Mouse (Mus musculus): Measurements from ENCODE around the gene Mrps21. TPM values are rescaled to one million over a fixed set of nuclear protein-coding genes. Genes with fewer than 3 reads are reported as not detected.

Gene Mrps21
- polyA plus RNA-seq (2012; rRNA removed; ENCODE audit: low replicate concordance): 7.6 and 19.4 TPM in 2 replicates

DNA sequence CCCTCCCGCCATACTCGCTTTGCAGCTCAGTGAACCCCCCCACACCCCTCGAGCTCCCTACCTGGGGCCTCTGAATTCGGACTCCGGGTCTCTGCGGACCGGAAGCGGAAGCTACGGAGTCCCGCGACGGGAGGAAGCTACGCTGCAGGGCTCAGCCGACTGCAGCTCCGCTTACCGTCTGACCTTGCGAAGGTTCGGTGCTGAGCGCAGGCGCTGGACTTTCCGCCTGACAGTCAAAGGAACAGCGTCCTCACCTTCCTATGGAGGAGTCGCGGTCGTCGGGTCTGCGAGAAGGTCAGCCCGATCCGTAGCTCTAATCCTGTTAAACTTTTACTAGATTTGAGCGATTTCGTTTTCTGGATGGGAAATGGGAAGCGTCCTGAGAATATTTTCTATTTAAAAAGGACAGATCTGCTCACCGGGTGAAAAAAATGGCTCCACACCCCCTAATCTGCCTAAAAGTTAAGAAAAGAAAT, at the start of gene Mrps21:
Mrps21 (minus strand) TSS at position 128 of the 476 bp plus-strand sequence.

DNA sequence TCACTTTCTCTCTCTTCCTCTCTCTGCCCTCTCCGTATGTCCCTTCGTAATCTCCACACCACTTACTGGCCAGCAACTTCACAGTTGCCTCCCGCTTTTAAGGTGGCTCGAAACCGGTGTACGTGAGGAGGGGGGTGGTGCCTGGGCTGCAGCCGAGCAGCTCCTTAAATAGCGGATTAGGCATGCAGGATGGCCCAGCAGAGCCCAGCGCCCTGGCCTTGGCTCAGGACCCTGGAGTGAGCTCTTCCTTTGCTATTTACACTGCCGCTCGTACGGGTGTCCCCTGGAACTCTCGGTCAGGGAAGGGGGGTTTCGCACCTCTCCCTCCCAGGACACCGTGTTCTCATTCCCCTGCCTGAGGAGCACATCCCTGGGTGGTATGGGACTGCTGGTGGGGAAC, 33.2 kb upstream of the Mrps21 start, which contains the start of gene Car14:
Car14 (minus strand) TSS at position 124 of the 400 bp plus-strand sequence.

DNA sequence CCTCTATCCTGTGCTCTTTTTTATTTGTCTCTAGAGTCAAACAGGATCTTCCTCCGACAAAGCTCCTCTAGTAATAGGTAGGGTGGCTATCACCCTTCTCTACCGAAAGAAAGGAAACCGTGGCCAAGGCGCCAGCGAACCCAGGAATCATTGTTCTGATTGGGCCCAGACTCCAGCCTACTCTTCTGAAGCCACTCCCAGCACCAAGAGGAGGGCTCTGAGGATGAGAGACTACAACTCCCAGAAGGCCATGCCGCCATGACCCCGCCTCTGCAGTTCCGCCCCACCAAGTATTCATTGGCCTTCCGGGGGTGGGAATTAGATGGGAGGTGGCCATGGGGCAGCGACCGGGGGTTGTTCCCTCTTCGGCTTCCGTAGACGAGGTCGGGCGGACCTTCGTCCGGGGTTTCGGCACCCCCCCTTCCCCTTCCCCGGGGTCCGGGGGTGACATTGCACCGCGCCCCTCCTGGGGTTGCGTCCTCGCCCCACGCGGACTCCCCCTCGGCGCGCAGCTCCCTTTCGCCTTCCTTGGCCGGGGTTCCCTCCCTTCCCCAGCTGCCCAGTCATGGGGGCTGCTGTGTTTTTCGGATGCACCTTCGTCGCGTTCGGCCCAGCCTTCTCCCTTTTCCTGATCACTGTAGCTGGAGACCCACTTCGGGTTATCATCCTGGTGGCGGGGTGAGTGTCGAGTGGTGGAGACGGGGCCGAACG, 22.4 kb upstream of the Mrps21 start, which contains the start of gene Aph1a:
Aph1a (plus strand) TSS at position 364 of the 711 bp plus-strand sequence.

DNA sequence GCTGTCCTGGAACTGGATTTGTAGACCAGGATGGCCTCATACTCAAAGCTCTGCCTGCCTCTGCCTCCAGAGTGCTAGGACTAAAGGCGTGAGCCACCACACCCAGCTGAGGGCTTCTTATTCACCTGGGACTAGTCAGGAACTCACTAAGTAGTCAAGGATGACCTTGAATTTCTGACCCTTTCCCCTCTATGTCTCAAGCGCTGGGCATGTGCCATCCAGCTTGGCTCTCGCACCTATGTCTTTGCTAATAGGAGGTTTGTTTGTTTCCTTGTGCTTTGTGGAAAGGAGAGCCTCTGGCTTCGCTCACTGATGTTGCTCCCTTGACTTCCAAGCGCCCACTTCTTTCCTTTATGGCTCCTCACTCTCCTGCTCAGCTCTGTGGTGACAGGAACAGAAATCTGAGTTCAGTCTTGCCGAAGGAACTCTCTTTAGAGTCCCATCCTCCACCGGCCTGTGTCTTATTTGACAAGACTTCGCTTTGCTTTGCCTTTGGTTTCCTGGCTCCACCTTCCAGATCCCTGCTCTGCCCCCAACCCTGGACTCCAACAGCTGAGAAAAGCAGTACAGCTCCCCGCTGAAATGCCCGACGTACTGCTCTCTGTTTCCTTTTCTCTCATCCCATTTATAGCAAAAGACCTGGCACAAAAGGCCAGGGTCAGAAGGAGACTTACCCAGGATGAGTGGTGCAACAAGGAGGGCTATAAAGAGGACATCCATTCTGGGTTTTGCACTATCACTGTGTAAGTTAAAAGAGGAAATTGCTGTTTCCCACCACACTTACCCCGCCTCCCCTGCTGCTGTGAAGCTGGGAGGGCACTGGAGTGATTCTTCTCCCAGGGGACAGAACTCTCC, 20.1 kb upstream of the Mrps21 start, which contains the start of gene BC028528:
BC028528 (minus strand) TSS at position 795 of the 855 bp plus-strand sequence.

GRCm38 (mm10) chr3:95881979-95882815, 10.9 kb upstream of the Mrps21 start, which contains the start of gene Ciart:
Gene Ciart (minus strand): TSS chr3:95882251.

GRCm38 (mm10) chr3:95855502-95856089, 15.7 kb downstream of the Mrps21 start, which contains the start of gene Prpf3:
Gene Prpf3 (minus strand): TSS chr3:95855885.

GRCm38 (mm10) chr3:95818571-95819288, 52.6 kb downstream of the Mrps21 start, which contains the start of gene Rprd2:
Gene Rprd2 (minus strand): TSS chr3:95818863.

Other genes starting within 250 kb of the Mrps21 start
- 6.8 and 10.2 TPM in 2 replicates for gene Ensa, start 246.5 kb downstream of the Mrps21 start, polyA plus RNA-seq (2012; rRNA removed; ENCODE audit: low replicate concordance)
- 99.3 and 378 TPM in 2 replicates for gene Mcl1, start 212.7 kb downstream of the Mrps21 start, polyA plus RNA-seq (2012; rRNA removed; ENCODE audit: low replicate concordance)
- 17.9 and 18.4 TPM in 2 replicates for gene Adamtsl4, start 183.6 kb downstream of the Mrps21 start, polyA plus RNA-seq (2012; rRNA removed; ENCODE audit: low replicate concordance)
- gene Ecm1, start 131.9 kb downstream of the Mrps21 start, polyA plus RNA-seq (2012; rRNA removed; ENCODE audit: low replicate concordance): 123 and 175 TPM in 2 replicates
- 33.5 and 38.8 TPM in 2 replicates for gene Tars2, start 111.3 kb downstream of the Mrps21 start, polyA plus RNA-seq (2012; rRNA removed; ENCODE audit: low replicate concordance)
- gene Rprd2, start 52.7 kb downstream of the Mrps21 start, polyA plus RNA-seq (2012; rRNA removed; ENCODE audit: low replicate concordance): 3.1 and 6.5 TPM in 2 replicates
- gene Prpf3, start 15.6 kb downstream of the Mrps21 start, polyA plus RNA-seq (2012; rRNA removed; ENCODE audit: low replicate concordance): 6.7 and 7.3 TPM in 2 replicates
- 1.6 and 1.8 TPM in 2 replicates for gene Ciart, start 10.7 kb upstream of the Mrps21 start, polyA plus RNA-seq (2012; rRNA removed; ENCODE audit: low replicate concordance)
- 0.25 and 0.72 TPM in 2 replicates for gene BC028528, start 20.5 kb upstream of the Mrps21 start, polyA plus RNA-seq (2012; rRNA removed; ENCODE audit: low replicate concordance)
- gene Aph1a, start 22.4 kb upstream of the Mrps21 start, polyA plus RNA-seq (2012; rRNA removed; ENCODE audit: low replicate concordance): 241 and 300 TPM in 2 replicates
- gene Car14, start 33.2 kb upstream of the Mrps21 start, polyA plus RNA-seq (2012; rRNA removed; ENCODE audit: low replicate concordance): 0.85 and 1.2 TPM in 2 replicates
- gene Anp32e, start 57.7 kb upstream of the Mrps21 start, polyA plus RNA-seq (2012; rRNA removed; ENCODE audit: low replicate concordance): 3.7 and 8.3 TPM in 2 replicates
- 21.7 and 26.9 TPM in 2 replicates for gene Plekho1, start 124.5 kb upstream of the Mrps21 start, polyA plus RNA-seq (2012; rRNA removed; ENCODE audit: low replicate concordance)
- gene Vps45, start 186.9 kb upstream of the Mrps21 start, polyA plus RNA-seq (2012; rRNA removed; ENCODE audit: low replicate concordance): 3.6 and 4.1 TPM in 2 replicates
- gene Otud7b, start 233.0 kb upstream of the Mrps21 start, polyA plus RNA-seq (2012; rRNA removed; ENCODE audit: low replicate concordance): 7.5 and 20.3 TPM in 2 replicates